Mouse (Mus musculus) retina, postnatal 7 days (tissue): ENCODE results near the gene Mcm7.
"Not testable (repeated sequence)": the region's sequence is repeated elsewhere in the genome, so short reads cannot be mapped to it uniquely, and the experiment has no call there.

Experiments used
- DNase-seq: peaks from one replicate; pipeline ENCODE4 v3.0.0-alpha.2; 2012; ENCODE audit warnings: low read depth, low spot score

Gene Mcm7

GRCm38 (mm10) chr5:138171695-138172491 lies at the start of gene Mcm7, which contains the start of gene Ap4m1:
TSS of gene Mcm7 (minus strand) at chr5:138172422.
TSS of gene Ap4m1 (plus strand) at chr5:138172002.
- DNase-seq = peak; percentile 95

- DNase-seq = no peak
Measured at GRCm38 (mm10) chr5:138219864-138220263, 47.6 kb upstream of the Mcm7 start.

GRCm38 (mm10) chr5:138216632-138217031 lies 44.4 kb upstream of the Mcm7 start:
- DNase-seq = not testable (repeated sequence)

- no peak for DNase-seq
Measured at GRCm38 (mm10) chr5:138207873-138208272, 35.7 kb upstream of the Mcm7 start.

- DNase-seq = no peak
Measured at GRCm38 (mm10) chr5:138207253-138207652, 35.0 kb upstream of the Mcm7 start.

GRCm38 (mm10) chr5:138202086-138202485 lies 29.9 kb upstream of the Mcm7 start:
- no peak for DNase-seq

- DNase-seq = no peak
Measured at GRCm38 (mm10) chr5:138199576-138199975, 27.4 kb upstream of the Mcm7 start.

GRCm38 (mm10) chr5:138195463-138195862 lies 23.2 kb upstream of the Mcm7 start:
- no peak for DNase-seq

- DNase-seq = no peak
Measured at GRCm38 (mm10) chr5:138194755-138195345, 22.6 kb upstream of the Mcm7 start.

GRCm38 (mm10) chr5:138193771-138194727 lies 21.8 kb upstream of the Mcm7 start, which contains the start of gene Mblac1:
TSS of gene Mblac1 (plus strand) at chr5:138194314.
- peak; percentile 78 for DNase-seq

- peak; percentile 59 for DNase-seq
Measured at GRCm38 (mm10) chr5:138187661-138188306, 15.6 kb upstream of the Mcm7 start.

GRCm38 (mm10) chr5:138186950-138187638 lies 14.9 kb upstream of the Mcm7 start, which contains the start of the genes Taf6 and Cnpy4:
TSS of gene Taf6 (minus strand) at chr5:138187451.
TSS of gene Cnpy4 (plus strand) at chr5:138187485.
- peak; percentile 90 for DNase-seq

- no peak for DNase-seq
Measured at GRCm38 (mm10) chr5:138173217-138173616, 995 bp upstream of the Mcm7 start.

- peak; percentile 94 for DNase-seq
Measured at GRCm38 (mm10) chr5:138170936-138171561, 1.2 kb downstream of the Mcm7 start.

GRCm38 (mm10) chr5:138165594-138165993 lies 6.6 kb downstream of the Mcm7 start:
- DNase-seq = no peak

- DNase-seq = no peak
Measured at GRCm38 (mm10) chr5:138163610-138164009, 8.6 kb downstream of the Mcm7 start.

GRCm38 (mm10) chr5:138163046-138163445 lies 9.2 kb downstream of the Mcm7 start:
- no peak for DNase-seq

- DNase-seq = peak; percentile 88
Measured at GRCm38 (mm10) chr5:138160842-138161665, 11.2 kb downstream of the Mcm7 start, which contains the start of gene Cops6. TSS of gene Cops6 (plus strand) at chr5:138161071.

- DNase-seq = no peak
Measured at GRCm38 (mm10) chr5:138160224-138160762, 11.9 kb downstream of the Mcm7 start.
